Mouse (Mus musculus) adrenal gland, adult 2 months (tissue): ENCODE measurements at regions not wholly inside any gene's neighbourhood (a gene's known extent, or its start where the extent isn't known, plus 50 kb on each side); places are given as distances from the start of the nearest gene placed in this dataset.

Experiments used
- DNase-seq: peaks from one replicate; pipeline ENCODE4 v3.0.0; 2021

DNA sequence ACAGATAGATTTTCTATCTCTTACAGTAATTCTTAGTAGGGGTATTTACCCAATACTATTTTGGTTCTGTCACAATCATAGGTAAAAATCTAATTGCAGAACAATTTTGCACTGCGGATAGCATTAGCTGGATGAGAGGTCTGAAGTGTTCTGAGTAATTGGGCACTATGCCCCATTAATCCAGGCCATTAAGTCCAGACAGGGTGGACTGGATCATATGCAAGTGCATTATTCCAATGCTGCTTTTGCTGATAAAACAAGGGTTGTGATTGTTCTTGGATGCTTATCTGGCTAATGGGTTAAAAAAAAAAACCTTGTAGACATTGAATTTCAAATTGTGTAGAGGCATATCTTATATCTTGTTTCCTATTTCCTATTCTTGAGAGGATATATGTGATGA, 1732.6 kb upstream of the Gm6569 start:
- no peak for DNase-seq

DNA sequence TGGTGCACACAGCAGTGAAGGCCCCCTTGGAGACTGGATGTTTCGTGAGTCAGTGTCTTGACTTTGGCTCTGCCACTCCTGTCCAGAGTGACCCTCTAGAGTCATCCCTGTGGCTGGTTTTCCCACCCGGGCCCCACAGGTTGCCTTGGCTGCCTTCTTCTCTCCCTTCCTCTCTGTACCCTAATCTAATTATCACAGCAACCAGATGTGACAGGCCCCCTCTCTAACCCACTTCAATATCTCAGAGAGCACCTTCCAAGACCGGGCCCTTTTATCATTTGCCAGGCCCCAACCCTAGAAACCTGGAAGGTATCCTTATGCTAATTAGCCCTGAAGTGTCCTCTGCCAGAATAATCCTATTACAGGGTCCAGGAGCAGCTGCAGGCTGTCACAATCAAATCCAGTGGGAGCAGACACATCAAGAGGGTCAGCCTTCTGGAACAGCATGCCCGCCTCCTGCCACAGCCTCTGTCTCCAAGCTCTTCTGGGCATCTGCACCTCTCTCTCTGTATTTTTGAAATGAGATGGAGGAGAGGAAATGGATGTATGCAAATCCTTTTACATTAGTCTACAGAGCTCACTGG, 1728.4 kb upstream of the Gm6569 start:
- DNase-seq = no peak

DNA sequence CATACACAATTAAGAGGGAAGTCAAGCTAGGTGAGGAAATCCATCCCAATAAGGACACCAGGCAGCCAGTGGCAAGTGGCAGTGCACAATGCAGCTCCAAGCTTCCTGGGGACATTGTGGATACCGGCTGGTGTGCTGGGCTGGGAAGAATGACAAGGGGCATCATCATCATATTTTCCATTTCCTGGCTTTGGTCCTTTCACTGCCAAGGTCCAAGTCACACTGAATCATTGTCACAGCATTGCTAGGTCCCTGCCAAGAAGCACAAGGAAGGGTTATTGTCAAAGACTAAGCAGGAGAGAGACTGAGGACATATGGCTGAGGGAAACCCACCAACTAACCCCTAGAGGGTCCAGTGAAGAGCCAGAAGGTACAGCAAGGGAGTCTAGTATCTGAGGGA, 1723.8 kb upstream of the Gm6569 start:
- no peak for DNase-seq

DNA sequence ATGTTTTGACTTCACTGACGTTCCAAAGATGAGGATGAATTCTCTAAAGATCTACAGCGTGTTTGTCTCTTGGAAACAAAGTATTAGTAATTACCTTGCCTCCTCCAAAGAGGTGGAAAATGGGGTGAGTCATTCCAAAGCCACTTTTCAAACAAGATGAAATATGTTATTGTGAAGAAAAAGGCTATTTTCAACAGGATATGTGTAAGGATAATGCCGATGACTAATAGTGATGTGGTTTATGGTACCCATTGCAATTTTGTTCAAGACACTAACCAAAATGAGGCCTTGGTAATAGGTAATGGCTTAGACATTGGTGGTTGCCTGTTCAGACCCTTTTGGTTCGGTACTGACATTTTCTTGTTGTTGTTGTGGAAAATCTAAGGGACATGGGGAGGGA, 1717.6 kb upstream of the Gm6569 start:
- no peak for DNase-seq

DNA sequence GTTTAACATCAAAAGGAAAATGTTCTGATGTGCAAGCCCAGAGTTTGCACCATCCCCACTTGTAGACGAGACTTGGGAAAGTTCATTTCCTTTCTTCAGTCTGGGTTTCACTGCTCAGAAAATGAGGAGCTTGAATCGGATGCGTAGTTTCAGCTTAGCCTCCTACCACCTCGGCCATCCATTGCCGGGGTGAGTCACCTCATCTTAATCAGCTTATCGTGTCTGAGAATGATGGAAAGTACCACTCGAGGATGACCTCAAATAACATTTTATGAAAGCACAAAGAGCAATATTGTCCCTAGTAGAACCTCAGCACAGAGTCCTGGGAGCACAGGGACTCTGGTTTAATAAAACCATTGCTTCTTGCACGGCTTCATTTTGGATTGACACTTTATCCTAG, 1700.1 kb upstream of the Gm6569 start:
- no peak for DNase-seq

DNA sequence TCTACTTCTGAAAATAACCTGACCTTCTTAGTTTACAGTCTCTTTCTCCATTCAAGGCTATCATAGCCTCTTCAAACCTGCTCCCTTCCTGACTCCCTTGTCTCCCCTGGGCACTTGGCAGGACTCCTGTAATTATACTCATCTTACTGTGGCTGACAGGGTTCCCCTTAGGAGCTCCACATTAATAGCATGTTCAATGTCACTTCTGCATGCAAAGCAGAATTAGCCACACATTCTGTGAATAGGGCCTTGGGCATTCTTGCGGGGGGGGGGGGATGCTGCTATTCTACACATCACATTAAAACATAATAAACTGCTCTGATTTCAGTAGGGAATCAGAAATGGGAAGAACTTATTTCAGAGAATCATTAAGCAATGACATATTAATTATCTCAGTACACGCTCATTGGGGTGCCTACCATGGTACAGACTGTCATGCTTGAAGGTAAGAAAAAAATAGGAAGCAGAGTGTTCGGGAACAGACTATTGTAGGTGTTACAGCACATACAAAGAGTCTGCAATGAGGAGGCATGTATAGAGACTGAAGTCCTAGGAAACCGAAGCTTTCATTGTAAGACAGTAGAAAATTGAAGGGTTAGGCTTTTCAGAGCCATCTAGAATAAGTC, 1698.3 kb upstream of the Gm6569 start:
- DNase-seq = no peak

DNA sequence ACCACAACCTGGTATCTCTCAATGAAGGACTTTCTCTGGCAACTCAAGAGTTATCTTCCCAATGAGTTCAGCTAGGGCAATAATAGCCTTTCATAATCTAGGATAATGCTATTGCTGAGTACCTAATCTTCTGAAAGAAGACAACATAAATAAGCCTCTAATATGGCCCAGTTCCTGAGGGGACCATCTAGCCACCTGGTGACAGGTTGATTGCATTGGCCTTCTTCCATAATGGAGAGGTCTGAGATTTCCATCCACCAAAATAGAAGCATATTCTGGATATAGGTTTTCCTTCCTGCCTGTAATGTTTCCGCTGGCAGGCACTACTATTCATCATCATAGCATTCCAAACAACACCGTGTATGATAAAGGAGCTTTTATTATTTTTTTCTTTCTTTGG, 1694.2 kb upstream of the Gm6569 start:
- no peak for DNase-seq

DNA sequence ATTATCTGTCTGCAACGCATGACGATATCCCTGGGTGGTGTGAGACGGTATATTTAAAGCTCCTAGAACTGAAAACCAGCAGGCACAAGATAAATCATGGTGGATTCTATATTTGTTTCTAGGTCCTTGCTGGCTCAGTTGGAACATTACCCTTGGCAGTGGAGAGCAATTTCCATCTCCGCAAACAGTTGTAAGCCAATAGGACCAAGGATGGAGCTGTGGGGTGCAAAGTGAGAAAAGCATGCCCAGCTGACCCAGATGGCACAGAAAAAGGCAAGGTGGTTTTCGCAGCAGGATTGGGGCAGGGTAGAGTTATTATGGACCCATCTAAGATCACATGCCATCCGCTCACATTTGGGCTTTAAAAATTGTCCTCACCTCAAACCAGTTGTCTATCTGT, 1683.8 kb upstream of the Gm6569 start:
- DNase-seq = no peak

DNA sequence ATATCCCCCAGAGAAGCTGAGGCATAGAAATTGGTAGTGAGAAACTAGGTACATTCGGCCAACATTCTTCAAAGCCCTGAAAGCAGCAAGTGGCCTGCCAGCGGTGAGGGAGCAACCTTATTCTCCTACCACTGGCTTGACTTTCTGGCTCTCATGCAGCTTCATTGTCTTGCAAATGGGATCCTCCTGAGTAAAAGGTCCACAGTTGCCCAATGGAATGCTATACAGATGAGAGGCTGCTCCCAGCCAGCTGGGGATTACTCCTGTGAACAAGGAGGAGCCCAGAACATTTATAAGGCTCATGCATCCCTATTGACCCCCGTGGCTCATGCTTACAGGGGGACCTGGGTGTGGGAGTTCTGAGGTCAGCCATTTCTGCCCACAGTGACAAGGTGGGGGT, 1675.9 kb upstream of the Gm6569 start:
- no peak for DNase-seq

DNA sequence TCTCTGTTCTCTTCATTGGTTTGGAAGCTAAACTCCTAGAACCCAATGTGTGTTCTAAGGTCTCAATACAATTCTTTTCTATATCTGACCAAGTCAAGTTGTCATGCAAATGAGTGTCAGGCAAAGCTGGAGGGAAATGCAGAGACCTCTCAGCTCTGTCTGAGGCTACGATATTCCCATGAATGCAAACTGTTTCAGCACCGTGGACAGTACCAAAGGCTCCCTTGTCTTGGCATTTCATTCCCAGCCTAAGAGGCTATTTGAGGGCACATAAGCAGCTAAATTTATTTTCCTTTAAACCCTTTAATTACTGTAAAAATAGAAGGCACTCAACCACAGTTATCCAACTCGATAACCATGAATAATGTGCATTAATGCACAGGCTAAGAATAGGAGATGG, 1633.5 kb upstream of the Gm6569 start:
- peak; percentile 8 for DNase-seq

DNA sequence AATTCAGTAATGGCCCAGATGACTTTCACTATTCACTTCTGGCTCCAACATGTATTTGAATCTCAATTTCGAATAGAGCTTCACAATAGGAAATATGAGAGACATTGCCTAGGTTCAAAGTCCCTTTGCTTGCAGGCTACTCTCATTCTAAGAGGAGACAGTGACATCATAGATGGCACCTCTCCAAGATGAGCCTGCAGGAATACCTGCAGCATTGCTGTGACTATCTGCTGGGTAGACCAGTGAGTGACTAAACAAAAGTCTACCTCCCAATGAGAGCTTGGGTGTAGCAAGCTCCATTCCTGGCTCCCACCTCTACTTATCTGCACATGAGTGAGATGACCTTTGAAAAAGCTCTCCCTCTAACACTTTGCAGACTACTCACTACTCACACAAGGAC, 1632.6 kb upstream of the Gm6569 start:
- no peak for DNase-seq

DNA sequence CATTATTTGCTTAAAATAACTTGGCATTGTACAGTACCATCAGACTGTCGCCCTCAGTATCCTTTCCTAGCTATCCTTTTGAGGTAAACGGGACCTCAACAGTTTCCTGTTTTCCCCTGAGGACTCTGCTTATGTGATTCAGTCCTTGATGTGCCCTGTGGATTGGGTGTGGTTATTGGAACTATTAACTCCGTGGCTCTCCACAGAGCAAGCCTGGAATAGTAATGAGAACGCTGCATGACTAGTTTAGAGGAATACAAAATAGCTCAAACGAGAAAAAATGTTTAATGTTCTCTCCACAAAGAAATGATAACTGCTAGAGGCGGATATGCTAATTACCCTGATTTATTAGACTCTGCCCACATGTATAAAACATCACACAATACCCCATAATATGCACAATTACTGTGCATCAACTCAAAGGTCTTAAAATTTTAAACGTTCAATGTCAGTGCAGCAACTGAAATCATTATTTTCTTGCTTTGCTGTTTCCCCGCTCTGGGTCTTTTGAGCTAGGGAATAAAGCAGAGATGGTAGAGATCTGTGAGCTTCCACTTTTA, 1629.0 kb upstream of the Gm6569 start:
- no peak for DNase-seq

DNA sequence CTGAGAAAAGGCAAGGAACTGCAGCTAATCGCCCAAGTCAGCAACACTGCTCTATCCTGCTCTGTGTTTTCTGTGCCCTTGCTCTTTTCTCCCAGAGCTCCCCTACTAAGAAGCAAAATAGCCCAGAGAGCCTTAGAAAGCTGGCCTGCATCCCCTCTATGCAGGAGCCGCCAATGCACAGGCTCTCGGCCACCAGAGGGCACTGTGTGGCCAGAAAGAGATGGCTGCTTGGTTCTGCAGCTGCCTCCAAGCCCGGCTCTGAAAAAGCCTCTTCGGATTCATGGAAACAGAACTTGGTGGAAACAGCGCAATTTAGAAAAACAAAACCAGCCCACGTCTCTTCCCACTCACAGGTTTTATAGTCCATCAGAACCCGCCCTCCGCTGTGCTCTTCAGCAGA, 1628.4 kb upstream of the Gm6569 start:
- DNase-seq = peak; percentile 81

DNA sequence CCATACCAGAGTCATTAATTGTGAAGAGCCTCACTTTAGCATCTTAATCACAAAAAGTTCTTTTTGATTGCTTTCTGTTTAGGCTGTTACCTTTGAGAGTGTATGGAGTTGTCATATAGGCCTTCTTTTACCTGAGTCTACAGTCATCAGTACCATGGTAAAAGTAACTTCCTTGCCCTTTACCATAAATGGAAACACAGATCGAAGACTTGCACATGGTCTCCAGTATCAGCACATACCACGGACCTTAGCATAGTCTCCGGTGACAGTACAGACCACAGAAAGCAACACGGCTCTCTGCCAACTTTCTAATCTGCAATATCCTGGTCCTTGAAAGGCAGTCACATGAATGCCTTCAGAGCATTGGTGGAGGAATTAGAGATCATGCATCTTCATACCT, 1626.8 kb upstream of the Gm6569 start:
- DNase-seq = no peak

DNA sequence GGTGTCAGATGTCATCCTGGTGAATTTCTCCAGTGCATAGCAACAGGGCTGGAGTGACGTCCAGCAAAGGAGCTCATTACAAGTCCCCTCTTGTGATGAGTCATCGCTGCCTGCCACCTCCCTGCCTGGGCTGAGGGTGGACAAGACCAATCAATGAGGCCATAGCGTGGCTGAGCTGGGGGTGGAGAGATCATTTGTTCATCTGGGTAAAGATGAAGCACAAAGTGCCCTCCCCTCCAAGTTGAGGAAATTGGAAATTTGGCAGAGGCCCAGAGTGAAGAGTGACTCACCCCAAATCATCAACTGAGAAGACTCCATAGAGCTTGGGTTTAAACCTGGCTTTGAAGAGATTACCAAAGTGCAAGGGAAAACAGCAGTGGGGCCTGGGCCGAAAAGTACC, 1626.3 kb upstream of the Gm6569 start:
- peak; percentile 41 for DNase-seq

DNA sequence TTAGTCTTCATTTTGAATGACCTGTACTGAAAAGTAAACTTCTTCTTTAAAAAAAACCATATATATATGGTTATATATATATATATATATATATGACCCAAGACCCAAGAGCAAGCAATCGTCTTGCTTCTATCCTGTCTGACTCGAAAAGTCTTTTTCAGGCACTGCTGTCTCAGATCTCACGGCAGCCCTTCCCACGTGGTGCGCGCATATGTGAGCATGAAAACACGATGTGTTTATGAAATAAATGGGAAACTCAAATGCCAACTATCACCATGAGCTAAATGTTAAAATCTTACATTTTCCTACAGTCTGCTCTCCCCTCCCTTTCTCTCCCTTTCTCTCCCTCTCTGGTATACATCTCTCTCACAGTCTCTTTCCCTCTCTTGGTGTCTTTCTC, 1625.4 kb upstream of the Gm6569 start:
- no peak for DNase-seq

DNA sequence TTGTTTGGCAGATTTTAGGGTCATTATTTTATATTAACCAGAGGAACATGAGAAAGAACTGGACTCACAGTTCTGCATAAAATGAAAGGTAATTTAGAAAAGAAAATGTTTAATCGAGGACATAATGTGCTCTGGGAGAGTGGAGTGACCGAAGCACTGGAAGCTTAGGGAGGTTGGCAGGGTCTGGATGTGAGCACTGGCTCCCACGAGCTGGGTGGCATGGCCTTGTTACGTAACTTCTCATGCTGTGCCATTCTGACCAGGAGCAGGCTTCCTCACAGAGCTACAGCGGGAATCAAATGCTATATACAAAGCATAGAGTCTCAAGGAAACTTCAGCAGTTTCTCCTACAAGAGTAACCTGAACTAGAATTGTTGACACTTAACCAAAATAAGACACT, 1616.6 kb upstream of the Gm6569 start:
- peak; percentile 26 for DNase-seq

DNA sequence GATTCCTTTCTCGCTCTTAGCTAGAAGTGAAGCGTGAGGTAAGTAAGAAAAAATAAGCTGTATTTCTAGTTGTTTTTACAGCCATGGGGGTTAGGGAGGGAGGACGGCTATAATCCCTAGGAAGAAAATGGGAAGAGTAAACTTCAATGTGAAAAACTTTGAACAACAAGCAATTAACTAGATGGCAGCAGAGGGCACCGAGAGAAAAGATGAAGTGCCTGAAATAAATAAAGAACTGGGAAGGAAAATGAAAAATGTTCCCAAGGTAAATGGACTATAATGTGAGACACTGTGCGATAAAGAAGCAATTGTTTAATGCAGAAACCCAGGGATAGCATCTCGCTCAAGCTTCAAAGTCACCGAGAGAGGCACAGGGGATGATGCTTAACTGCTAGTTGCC, 1614.4 kb upstream of the Gm6569 start:
- DNase-seq = no peak

DNA sequence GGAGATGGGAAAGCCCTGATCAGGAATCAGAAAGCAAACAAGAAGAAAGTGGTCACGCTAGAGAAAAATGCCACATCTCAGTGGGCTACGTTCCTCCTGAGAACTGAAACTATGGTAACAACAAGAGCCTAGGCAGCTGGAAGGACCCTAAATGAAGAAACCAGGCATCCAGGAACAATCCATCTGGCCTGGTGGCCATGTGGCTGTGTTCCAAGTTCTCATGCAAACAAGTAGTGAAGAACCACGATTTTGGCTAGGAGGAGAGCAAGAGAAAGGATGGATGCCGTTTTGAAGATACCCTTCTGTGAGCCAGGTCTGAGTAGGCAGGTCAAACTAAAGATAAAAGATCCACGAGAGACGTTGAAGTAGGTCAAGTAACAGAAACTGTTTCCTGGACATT, 1613.6 kb upstream of the Gm6569 start:
- DNase-seq = no peak

DNA sequence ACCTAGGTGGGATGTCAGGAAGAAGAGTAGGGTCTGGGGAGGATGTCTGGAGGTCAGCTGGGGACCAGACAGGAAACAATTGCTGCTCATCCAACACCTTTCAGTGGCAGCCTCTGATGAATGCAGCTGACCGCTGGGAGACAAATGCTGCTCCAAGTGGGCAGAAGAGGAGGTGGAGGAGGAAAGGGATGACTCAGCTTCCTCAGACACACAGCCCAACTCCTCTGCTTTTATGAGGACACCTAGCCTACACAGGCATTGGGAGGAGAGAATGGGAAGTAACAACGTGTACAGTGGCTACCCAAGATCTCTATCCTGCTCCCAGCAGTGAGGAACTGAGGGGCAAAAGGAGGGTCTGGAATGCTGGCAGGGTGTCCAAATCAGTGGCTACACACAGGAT, 1602.0 kb upstream of the Gm6569 start:
- DNase-seq = no peak

DNA sequence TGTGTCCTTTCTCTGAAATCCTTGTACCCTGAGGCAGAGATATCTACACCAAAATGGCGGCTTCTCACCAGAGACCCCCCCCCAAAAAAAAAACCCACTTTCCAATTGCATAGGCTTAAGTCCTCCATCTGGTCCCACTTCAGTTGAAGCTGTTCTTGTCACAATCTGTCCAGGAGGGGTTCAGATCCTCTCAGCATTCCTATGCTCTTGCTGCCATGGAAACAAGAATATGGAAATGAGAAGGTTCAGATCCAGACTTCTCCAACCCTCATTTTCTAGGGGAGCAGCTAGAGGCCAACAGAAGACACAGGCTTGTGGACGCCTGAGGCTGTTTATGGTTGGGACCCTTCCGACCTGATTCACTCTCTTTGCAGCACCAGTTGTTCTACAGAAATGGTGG, 1569.7 kb upstream of the Gm6569 start:
- DNase-seq = no peak

DNA sequence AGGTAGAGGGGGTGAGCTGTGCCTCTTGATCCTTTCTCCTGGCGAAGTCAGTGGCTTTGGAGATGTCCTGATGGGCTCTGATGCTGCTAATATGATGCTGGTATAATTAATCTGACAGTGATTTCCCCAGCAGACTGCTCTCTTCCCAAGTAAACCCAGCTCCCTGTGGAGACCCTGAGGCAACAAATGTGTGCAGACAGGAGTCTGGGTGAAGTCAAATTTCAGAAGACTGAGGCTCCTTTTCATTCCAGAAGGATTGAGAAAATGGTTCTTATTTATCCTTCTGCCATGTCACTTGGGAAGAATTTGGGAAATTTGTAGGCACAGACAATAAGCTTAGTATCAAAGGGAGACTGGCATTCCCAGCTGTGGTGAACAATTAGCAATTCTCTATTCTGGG, 1550.5 kb upstream of the Gm6569 start:
- no peak for DNase-seq

DNA sequence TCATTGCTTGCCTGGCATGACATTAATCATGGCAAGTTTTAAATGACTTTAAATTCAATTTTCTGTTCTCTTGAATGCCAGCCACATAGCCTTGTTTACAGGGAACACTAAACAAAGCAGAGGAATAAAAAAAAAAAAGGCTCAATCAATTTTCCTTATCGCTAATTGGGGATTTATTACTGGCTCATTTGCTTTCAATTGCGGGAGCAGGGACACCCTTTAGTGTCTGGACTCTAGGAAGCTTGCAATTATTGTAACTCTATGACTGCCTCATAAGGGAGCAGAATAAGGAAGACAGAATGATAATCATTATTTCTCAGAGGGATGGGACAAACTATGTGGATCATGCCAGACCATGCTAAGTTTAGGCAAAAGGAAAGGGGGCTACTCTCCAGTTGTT, 1537.7 kb upstream of the Gm6569 start:
- no peak for DNase-seq

DNA sequence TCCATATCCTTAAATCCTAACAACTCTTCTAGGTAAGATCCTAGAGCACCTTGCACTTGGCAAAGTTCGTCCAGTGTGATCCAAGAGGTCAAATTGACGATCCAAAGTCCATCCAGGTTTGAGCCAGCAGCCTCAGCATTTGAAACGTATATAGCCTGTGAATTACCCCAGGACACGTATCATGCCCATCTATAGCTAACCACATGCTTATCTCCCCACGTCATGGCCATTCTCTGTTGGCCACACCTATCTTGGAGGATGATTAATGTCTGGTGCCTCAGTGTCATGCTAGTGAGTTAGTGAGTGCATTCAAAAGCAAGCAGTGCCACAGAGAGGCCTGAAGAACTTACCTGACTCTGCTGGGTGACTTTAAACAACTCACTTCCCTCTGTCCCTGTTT, 1521.9 kb upstream of the Gm6569 start:
- no peak for DNase-seq
